Mouse (Mus musculus) T-cell, adult 2 months (primary cell): ENCODE measurements around the gene Kdm5a.

ENCODE experiments used
- DNase-seq: peaks from one replicate; pipeline ENCODE4 v3.0.0; 2022; ENCODE audit warnings: low spot score

Gene Kdm5a

DNA sequence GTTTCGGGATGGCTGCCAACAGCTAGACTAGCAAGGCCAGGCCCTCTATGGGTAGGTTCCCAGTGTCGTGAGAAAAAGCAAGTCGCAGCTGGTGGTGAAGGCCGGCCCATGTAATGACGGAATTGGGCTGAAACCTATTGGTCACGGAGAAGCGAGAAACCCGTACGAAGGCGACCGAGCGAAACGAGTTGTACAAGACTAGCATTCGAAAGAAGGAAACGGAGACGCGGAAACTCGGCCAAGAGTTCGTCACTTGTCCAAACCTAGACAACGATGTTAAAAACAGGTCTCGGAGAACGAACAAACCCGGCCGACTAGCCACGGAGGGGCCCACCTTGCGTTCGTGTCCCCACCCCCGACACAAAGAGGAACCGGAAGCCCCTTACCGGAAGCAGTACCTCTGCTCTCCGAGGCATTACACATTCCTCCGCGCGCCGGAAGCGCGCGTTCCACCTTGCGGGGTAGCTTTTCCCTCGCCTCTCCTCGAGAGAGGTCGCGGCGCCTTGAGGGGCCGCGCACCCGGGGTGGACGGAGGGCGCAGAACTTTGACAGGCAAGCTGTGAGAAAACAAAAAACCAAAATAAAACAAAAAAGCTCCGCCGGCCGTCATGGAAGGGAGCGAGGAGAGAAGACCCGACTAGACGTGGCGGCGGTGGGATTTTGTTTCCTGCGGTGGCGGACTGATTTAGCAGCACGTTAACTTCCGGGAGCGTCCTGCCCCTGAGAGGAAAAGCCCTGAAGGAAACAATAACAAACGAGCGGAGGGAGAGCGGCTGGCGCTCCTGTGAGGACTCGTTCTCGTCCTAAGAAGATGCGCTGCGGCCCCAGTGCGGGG lies at the start of gene Kdm5a, which contains the start of gene Ccdc77:
TSS of gene Kdm5a (plus strand) at position 437 of the 835 bp plus-strand sequence.
TSS of gene Ccdc77 (minus strand) at position 687 of the 835 bp plus-strand sequence.
- DNase-seq = peak; percentile 94

DNA sequence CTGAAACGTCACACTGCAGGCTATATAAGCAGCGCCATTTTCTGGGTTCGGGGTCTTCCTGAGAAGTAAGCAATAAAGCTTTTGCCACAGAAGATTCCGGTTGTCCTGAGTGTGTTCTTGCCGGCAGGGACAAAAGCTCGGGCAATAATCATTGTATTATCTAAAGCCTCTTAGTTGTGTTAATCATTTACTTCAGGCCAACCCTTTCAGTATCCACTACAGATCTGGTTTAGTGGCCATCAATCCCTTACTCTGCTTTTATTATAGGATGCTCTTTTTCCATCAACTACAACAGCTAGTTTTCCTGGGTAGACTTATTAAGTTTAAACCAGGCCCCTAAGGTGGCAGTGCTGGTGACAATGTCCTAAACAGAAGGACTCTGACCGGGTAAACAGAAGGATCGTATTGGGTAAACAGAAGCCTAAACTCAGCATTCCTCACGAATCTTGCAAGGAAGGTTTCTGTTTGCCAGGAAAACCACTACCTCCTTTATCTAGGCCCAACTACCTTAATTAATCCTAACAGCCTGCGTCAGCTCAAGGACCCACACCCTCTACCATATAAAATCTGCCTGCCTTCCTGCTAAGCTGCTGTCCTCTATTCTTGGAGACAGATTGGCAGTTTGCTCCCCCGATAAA lies 45.5 kb upstream of the Kdm5a start:
- no peak for DNase-seq

DNA sequence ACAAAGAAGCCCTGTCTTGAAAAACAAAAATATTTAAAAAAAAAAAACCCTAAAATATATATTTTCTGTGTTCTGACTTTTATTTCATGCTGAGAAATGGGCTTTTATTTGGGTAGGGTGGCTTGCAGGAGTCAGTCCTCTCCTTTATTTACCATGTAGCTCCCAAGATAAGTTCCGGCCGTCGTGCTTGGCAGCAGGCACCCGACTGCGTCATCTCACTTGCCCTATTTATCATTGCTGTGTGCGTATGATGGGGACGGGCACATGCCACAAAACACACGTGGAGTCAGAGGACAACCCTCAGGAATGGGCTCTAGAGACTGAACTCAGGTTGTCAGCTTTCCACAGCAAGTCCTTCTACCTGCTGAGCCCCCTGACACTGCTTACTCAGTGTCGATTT lies 44.8 kb upstream of the Kdm5a start:
- no peak for DNase-seq

DNA sequence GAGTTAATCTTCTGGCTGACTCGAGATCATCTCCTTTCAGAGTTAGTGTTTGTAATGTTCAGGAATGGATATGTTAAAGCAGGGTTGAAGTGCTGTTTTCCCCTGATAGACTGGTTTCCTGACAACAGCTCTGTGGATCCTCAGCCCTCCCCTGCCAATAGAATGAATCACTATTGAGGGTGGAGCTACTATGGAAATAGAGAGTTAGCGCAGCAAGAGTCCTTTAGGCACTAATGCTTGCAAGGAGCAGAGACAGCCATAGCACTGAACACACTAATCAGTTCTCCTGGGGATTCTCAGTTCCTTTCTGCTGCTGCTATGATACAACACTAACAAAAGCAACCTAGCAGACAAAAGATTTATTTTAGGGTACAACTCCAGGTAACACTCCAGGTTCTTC lies 43.6 kb upstream of the Kdm5a start:
- DNase-seq = no peak

DNA sequence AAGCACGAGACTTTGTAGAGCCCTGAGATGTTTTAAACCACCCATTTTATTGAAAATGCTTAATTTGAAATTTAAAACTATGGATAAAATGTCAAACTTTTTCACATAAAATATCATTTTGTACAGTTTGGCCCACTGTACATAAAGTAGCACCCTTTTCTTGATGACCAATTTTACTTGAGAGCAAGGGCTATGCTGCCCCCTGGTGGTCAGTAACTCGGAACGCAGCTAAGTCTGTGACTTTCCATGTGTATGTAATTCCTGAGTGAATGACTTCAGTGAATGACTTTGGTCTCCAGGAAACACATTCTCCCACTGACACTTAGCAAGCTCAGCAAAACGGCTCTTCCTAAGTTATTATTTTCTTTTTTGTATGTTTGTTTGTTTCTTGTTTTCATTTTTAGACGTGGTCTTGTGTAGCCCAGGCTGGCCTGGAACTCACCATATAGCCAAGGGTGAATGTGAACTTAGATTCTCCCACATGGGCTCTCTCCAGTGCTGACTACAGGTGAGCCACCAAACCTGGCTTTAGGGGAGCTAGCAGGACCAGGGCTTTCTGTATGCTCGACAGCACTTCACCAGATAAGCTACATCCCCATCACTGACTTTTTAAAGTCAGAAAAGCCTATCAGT lies 39.5 kb upstream of the Kdm5a start:
- DNase-seq = peak; percentile 62

DNA sequence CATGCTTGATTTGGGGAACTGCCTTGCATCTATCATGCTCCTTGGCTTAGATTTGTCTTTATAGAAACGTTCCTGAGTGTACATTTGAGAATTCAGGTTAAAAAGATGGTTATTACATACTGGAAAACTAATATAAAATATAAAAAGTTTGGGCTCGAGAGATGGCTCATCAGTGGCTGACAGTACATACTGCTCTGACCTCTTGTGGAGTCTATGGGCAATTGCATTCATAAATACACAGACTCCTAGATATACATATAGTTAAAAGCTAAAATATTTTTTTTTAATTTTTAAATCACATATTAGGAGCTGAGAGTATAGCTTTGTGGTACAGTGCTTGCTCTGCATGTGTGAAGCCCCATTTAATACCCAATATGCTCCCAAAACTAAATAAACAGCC lies 31.6 kb upstream of the Kdm5a start:
- DNase-seq = no peak

DNA sequence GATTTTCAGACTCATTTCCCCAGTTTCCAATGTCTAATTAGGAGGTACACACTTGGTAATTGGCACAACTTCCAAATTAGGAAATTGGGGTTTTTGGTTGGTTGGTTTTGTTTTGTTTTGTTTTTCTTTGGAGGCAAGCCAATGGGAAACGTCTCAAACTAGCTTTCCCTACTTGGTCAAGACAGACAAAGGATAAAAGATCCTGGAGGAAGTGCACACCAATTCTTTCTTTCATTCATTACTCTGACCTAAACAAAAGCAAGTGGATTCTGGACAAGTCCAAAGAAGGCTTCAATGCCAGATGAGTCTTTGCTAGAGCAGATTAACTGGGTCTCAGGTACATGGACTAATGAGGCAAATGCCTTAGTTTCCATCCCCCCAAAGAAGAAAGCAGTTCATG lies 19.9 kb upstream of the Kdm5a start:
- no peak for DNase-seq

DNA sequence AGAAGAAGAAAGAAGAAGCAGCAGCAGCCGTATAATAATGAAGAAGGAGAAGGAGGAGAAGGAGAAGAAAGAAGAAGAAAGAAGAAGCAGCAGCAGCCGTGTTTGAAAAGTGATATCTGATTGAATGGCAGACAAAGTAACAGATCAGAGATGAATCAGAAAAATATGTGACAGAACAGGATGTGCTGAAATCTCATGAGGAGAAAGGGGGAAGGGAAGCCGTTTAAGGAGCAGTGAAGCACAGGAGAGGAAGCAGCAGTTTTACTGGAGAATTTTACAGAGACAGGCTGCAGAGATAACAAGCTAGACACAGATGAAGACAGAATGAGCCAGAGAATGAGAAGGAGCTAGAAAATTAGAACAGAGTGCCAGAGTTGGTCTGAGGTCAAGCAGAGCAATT lies 14.9 kb upstream of the Kdm5a start:
- no peak for DNase-seq

DNA sequence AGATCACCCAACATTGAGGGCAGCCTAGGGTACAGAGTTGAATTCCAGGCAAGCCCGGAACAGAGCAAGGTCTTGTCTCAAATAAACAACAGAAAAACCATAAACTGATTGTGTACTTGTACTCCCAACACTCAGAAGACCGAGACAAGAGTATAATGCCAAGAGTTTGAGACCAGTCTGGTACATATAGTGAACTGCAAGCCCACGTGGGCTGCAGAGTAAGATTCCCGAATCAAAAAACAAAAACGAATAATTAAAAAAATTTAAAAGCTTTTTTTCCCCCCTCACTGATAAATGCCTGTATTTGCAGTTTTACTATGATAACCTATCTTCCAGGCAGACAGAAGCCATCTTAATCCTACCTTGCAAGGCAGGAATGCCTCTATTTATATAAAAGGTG lies 7.4 kb upstream of the Kdm5a start:
- DNase-seq = no peak

DNA sequence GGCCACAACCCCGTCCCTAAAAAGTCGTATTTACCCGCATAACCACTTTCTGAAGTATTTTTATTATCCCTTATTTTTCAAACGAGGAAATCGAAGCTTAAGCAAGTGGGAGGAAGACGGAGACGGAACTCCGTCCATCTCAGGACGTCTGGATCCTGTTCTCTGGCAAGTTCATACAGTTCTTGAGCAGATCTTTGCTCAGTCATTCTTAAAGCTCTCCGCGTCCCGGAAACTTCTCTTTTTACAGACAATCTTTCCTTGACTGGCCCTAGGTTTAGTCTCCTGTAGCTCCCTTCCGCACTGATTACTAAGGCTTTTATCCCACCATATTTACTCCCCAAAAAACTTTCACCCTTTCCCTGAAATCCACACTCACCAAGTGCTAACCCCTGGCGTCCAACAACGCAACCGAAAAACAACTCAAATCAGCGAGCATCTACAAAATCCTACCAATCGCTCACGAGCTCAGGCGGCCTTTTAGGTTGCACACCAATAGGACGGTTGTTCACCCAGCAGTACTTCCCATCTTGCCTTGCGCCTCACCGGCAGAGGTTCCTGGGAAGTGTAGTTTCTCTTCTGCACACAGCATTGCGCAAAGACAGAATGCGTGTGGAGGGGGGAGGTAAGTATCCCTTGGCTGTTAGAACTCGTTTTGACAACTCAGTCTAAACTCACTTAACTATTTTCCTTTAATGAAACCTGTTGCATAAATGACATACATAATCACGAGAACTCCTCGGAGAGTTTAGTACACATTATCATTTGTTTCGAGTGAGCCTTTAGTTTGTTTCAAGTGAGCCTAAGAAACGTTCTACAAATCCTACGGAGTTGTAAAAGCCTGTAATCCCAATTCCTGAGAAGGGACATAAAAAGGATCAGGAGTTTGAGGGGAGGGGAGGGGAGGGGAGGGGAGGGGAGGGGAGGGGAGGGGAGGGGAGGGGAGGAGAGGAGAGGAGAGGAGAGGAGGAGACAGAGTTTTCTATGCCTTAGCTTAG lies 6.7 kb upstream of the Kdm5a start:
- DNase-seq = peak; percentile 87

DNA sequence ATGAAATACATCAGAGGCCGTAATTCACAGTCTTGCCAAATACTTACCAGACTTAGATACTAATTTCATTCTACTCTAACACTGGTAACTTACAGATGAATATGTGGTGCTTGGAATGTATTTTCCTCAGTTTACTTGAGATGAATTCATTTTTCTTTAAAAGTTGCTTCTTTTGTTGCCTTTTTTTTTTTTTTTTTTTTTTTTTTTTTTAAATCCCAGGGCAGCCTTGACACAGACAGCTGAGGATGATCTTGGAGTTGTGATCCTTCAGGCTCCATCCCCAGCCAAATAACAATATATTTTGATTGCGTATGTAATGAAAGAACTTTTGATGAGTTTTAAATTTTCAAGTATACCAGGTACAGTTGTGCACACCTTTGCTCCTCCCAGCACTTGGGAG lies 1.8 kb upstream of the Kdm5a start:
- no peak for DNase-seq

DNA sequence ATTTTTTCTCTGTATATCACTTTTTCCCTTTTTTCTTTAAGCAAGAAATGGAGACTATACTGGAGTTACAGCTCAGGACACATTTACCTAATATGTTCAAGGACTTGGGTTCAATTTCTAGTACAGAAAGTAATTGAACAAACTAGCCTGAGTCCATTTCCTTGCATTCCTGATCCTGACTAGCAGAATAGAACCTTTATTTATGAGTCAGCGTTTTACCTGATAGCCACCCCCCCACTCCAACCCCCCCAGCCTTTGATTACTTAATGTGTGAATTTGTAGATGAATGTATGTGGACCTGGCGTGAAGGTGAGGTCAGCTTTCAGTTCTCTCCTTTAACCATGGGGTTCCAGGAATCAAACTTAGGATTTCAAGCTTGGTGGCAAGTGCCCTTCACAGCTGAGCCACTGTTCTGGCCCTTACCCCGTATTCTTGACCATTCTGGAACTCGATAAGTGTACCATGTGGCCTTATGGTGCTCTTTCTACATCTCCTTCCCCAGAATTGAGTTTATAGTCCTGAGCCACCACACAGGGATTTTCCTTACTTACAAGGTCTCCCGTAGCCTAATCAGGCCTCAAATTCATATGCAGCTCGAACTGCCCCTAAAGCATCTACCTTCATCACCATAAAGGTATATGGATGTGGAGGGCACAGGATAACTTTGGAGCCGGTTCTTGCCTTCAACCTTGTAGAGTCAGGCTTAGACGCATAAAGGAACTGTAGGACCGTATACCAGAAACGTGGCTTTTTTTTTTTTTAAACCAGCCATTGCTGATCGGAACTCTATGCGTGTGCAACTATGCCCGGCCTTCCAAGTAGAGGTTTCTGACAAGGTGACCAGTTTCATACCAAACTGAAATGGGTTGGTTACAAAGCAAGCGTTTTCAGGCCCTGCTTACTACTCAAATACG lies 893 bp upstream of the Kdm5a start:
- no peak for DNase-seq

DNA sequence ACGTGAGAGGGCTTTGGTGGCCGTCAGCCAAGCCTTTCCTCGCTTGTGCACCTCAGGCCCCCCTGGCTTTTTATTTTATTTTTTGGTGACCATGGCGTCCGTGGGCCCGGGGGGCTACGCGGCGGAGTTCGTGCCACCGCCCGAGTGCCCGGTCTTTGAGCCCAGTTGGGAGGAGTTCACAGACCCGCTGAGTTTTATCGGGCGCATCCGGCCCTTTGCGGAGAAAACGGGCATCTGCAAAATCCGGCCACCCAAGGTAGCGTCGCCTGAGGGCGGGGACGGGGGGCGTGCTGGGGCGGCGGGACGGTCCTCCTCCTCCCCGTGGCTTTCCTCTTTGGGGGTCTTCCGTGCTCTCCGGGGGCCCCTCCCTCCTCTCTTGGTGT lies 590 bp downstream of the Kdm5a start:
- DNase-seq = no peak

DNA sequence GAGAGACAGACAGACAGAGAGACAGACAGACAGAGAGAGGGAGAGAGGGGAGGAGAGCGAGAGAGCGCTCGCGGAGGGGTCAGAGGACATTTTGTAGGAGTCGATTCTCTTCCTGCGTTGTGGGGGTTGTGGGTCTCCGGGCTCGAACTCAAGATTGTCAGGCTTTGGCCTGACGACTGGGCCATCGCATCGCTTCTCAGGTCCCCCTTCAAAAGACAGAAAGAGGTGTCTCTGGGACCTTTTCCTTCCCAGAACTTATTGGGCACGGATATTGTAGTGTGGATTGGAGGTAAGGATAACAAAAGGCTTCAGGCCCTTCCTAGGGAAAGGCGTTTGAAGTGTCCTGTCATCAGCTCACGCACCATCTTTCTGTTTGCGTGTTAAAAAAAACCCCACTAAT lies 1.1 kb downstream of the Kdm5a start:
- peak; percentile 18 for DNase-seq

DNA sequence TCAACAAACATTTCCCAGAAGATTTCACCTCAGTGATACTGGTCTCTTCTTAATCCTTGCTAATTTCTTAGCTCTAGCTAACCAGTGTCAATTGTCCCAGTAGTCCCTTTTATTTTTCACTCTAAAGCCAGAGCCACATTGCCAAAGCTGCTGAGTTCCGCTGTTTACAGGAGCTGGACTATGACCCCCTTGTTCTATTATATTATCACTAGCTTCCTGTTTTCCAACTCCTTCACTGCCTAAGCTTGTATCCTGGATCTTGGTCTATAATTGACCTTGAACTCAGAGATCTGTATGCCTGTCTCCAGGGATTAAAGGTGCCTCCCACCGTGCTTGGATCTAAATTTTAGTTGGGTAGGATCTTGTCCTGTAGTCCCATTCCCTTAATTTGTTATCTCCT lies 12.8 kb downstream of the Kdm5a start:
- DNase-seq = no peak

DNA sequence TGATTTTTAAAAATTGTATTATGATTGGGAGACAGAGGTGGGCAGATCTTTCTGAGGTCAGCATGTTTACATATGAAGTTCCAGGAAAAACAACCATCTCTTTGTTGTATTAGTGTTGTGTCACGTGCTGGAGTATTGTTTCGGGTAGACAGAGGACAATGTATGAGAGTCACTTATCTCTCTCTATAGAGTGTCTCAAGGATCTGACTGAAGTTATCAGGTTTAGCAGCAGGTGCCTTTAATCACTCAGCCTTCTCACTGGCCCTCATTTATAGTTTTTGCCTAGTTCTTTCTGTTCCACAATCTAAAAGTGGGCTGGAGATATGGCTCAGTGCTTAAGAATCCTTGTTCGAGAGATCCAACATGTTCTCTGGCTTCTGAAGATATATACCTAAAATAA lies 26.1 kb downstream of the Kdm5a start:
- DNase-seq = no peak

DNA sequence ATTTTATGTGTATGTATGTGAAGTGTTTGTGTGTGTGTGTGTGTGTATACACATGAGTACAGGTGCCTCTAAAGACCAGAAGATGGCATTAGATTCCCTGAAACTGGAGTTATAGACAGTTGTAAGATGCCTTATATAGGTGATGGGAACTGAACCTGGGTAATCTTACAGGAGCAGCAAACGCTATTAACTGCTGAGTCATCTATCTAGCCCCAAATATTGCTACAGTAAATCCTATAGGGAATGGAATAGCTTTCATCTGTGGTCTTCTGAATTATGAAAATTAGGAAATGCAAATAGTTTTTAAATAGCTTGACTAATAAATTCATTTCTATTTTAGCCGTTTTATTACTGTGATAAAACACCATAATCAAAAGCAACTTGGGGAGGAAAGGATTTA lies 28.9 kb downstream of the Kdm5a start:
- no peak for DNase-seq

DNA sequence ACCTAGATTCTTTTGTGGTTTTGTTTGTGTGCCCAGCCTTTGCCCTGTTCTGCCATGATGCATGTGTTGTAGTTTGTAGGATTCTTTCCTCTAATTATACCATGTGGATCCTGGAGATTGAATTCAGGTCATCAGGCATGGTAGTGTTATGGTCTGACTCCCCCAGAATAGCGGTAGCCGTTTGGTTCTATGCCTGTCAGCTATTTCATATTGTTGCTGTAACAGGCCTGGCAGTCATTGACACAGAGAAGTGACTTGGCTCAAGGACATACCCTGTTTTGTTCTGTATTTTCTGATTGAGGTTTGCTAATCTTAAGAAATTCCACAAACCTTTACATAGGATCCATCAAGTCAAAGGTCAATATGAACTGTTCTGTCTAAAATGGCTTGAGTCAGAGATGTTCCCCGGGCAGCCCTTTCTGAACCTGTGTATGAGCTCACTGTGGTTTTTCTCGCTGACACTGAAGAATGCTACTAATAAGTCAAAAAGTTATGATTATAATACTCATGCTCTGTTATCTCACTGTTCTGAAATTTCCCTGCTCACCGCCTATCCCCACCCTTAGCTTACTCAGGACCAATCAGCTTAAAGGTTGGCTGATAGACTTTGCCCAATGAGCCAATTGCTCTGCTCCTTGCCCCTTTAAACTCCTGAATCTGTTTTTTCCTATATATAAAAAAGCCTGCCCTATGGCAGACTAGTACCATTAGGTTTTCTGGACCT lies 31.9 kb downstream of the Kdm5a start:
- no peak for DNase-seq

DNA sequence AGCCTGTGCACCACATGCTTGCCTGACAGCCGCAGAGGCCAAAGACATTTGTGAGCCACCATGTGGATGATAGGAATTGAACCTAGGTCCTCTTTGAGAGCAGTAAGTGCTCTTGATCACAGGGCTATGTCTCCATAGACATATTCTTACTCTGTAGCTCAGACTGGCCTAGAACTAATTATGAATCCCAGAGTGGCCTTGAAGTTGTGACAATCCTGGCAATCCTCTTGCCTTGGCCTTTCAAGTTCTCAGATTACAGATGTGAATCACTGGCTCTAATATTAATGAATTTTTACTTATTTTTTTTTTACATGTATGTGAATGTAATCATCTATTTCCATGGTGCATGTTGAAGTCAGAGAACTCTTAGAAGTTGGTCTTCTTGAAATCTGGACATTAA lies 40.0 kb downstream of the Kdm5a start:
- DNase-seq = no peak

DNA sequence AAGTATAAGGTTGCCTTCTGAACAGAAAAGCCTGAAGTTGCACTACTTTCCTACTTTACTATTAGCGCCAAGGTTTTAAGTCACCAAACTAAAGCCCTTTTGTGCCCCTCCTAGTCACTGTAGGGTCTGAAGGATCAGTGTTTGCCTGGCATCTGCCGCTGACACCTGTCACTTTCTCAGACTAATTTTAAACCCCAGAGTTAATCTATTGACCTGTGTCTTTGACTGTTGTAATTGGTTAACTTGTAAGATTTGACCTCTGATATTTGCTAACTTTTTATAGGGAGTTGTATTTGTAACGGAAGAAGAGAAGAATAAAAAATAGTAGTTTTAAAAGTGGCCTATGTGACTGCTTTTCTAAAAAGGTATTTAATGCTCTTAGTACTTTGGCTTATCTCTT lies 74.2 kb downstream of the Kdm5a start:
- DNase-seq = no peak
